Mouse (Mus musculus) small intestine, adult 2 months (tissue): ENCODE results near the gene Brk1.

Experiments used
- CTCF ChIP-seq: fragments of 200-500 bp; IDR thresholded peaks from 2 replicates; pipeline ENCODE4 v1.5.1; 2012; ENCODE audit warnings: low read depth, mild to moderate bottlenecking, control low read depth, inconsistent platforms, low read length, moderate library complexity, mixed read lengths; ENCODE audit not compliant: insufficient replicate concordance, insufficient read length; ENCODE audit errors: extremely low read depth
- POLR2A ChIP-seq: fragments of 200-500 bp; IDR thresholded peaks from 2 replicates; pipeline ENCODE4 v1.6.1; 2012; ENCODE audit warnings: low read depth, mild to moderate bottlenecking, control low read depth, inconsistent platforms, low read length, moderate library complexity

- TF ChIP-seq CTCF (peak; percentile 55; the same call in 1 of the 2 replicates), POLR2A (peak; percentile 67; the same call in 1 of the 2 replicates)
Observed at GRCm38 (mm10) chr6:113604432-113605223, at the start of gene Brk1.
